Mouse (Mus musculus) layer of hippocampus, adult 18-20 months (tissue): ENCODE results near the gene Lysmd1. TPM values are rescaled to one million over a fixed set of nuclear protein-coding genes. Genes with fewer than 3 reads are reported as not detected.
"Not testable (repeated sequence)": the region's sequence is repeated elsewhere in the genome, so short reads cannot be mapped to it uniquely, and the experiment has no call there.

ENCODE experiments used
- DNase-seq, 2 experiments: peaks; one replicate each; pipeline ENCODE4 v3.0.0; 2022; ENCODE audit warnings: low spot score in 2 of 2
- long read RNA-seq: library from polyadenylated mRNA; stranded (forward); transcript quantifications from one replicate; pipeline ENCODE4 v2.0.0, GENCODE M21; 2021
- total RNA-seq, 2 experiments: library from RNA; stranded (reverse); gene quantifications; 2 replicates each; pipeline ENCODE4 v1.2.3; 2021

Gene Lysmd1
- 10 to 100 TPM; 16.1 to 16.5 TPM for total RNA-seq
- long read RNA-seq, transcript Lysmd1-201 (3 exons, 2,394 nt): major isoform, 15 of 18 reads
- long read RNA-seq, partial matches to known transcripts: 0 of 18 reads
- long read RNA-seq, other reads (novel, unspliced or antisense): 3 of 18 reads

GRCm38 (mm10) chr3:95133680-95134101 lies at the start of gene Lysmd1, which contains the start of gene Scnm1:
TSS of gene Lysmd1 (plus strand) at chr3:95134088.
TSS of gene Scnm1 (minus strand) at chr3:95134011.
- DNase-seq: peak; percentile 90 to 95

GRCm38 (mm10) chr3:95088071-95088470 lies 45.8 kb upstream of the Lysmd1 start:
- DNase-seq: no peak

GRCm38 (mm10) chr3:95100854-95101253 lies 33.0 kb upstream of the Lysmd1 start:
- DNase-seq: no peak

- peak; percentile 70 to 76 for DNase-seq
Observed at GRCm38 (mm10) chr3:95105121-95105520, 28.8 kb upstream of the Lysmd1 start.

GRCm38 (mm10) chr3:95105586-95106337 lies 28.1 kb upstream of the Lysmd1 start:
- peak in 1 of 2 experiments; percentile 29 for DNase-seq

- peak; percentile 96 to 98 for DNase-seq
Observed at GRCm38 (mm10) chr3:95106338-95107117, 27.4 kb upstream of the Lysmd1 start, which contains the start of gene Pip5k1a. TSS of gene Pip5k1a (minus strand) at chr3:95106930.

- DNase-seq: not testable (repeated sequence)
Observed at GRCm38 (mm10) chr3:95107308-95107707, 26.6 kb upstream of the Lysmd1 start.

- peak in 1 of 2 experiments; percentile 38 for DNase-seq
Observed at GRCm38 (mm10) chr3:95107898-95108297, 26.0 kb upstream of the Lysmd1 start.

- peak; percentile 90 to 94 for DNase-seq
Observed at GRCm38 (mm10) chr3:95110911-95111726, 22.8 kb upstream of the Lysmd1 start, which contains the start of gene Vps72. TSS of gene Vps72 (plus strand) at chr3:95111022.

GRCm38 (mm10) chr3:95112760-95113159 lies 21.1 kb upstream of the Lysmd1 start:
- no peak for DNase-seq

- DNase-seq: no peak
Observed at GRCm38 (mm10) chr3:95117751-95118150, 16.1 kb upstream of the Lysmd1 start.

GRCm38 (mm10) chr3:95121580-95121979 lies 12.3 kb upstream of the Lysmd1 start:
- no peak for DNase-seq

GRCm38 (mm10) chr3:95124246-95124645 lies 9.6 kb upstream of the Lysmd1 start, which contains the start of gene Tmod4:
TSS of gene Tmod4 (plus strand) at chr3:95124476.
- no peak for DNase-seq

- peak in 1 of 2 experiments; percentile 37 for DNase-seq
Observed at GRCm38 (mm10) chr3:95124972-95125371, 8.9 kb upstream of the Lysmd1 start.

- no peak for DNase-seq
Observed at GRCm38 (mm10) chr3:95129226-95129651, 4.6 kb upstream of the Lysmd1 start.

- no peak for DNase-seq
Observed at GRCm38 (mm10) chr3:95130081-95130480, 3.8 kb upstream of the Lysmd1 start.

- DNase-seq: not testable (repeated sequence)
Observed at GRCm38 (mm10) chr3:95132389-95132788, 1.5 kb upstream of the Lysmd1 start.

- DNase-seq: no peak
Observed at GRCm38 (mm10) chr3:95133176-95133575, 712 bp upstream of the Lysmd1 start.

GRCm38 (mm10) chr3:95134133-95134532 lies 245 bp downstream of the Lysmd1 start:
- not testable (repeated sequence) for DNase-seq

GRCm38 (mm10) chr3:95135023-95135422 lies 1.1 kb downstream of the Lysmd1 start:
- DNase-seq: peak in 1 of 2 experiments; percentile 56
